ENCODE assay signal across 16 mouse cellular contexts in the genomic region with DNA sequence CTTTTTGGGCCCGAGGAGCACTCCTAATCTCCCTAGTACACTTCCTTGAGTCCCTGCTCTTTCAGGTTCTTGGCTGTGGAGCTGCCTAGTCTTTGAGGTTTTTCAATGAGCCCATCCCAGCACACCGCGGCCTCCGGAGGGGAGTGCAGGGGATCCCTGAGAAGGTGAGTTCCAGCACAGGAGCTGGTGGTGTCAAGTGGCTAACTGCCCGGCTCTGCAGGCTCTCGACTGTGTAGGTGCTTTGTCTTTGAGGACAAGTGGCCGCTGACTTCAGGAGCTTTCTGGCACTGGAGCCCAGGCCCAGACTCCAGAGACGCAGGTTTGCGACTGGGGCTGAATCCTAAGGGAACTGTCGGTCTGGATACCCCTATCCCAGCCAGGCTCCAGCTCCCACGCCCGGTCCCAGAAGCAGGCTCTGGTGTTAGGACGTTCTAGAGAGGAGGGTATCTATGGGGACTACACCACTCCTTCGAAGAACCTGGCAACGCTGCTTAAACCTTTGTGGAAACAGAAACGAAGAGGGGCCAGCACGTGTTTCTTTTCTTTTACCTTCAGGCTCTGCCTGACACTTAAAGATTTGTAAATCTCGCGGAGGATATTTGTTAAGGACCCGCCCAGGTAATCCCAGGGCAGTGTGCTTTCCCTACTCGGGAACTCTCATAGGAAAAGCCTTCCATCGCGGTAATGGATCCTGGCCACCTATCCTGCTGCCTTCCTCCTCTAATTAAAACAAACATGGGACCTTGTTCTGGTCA. TPM values are rescaled to one million over a fixed set of nuclear protein-coding genes. Genes with fewer than 3 reads are reported as not detected.
DNase-seq lines count a peak whose midpoint lies in the region; ATAC-seq and TF ChIP-seq lines count a peak whose summit lies in the region.
"Had no signal": no experiment of that assay in that cellular context is flagged by ENCODE, and none has a peak within 500 bp of the region (broad histone marks: within the 10 kb centered on the region; RNA-seq: fewer than 3 reads in every experiment).

No protein-coding gene starts in this region.

- no peak for TF ChIP-seq POLR2A in thymus, adult 2 months (IDR thresholded peaks at IDR 0.05; ENCODE audit: control insufficient read depth, extremely low read depth, insufficient read depth, low read length, poor library complexity)

- no peak overlapping the region for H3K4me3 ChIP-seq in limb, embryonic 11.5 days (ENCODE audit: low read depth, low read length)
- no peak overlapping the region; the same call in 1 of the 2 replicates for H3K4me3 ChIP-seq in limb, embryonic 10.5 days
- no peak overlapping the region for H3K4me3 ChIP-seq in embryonic facial prominence, embryonic 14.5 days (ENCODE audit: low read depth, low read length)
- 0 out of 2 replicates have a peak overlapping the region, but pooled peaks have one; percentile 8 for H3K4me3 ChIP-seq in midbrain, embryonic 13.5 days (replicated peaks)
- H3K4me3 ChIP-seq in thymus, adult 2 months (ENCODE audit: control insufficient read depth, insufficient read depth, low read length), result no peak overlapping the region

- H3K27ac ChIP-seq in limb, embryonic 11.5 days (replicated peaks; ENCODE audit: low read depth, low read length), result no peak overlapping the region
- no peak overlapping the region for H3K27ac ChIP-seq in limb, embryonic 10.5 days
- H3K27ac ChIP-seq in embryonic facial prominence, embryonic 14.5 days (replicated peaks; ENCODE audit: low read depth, low read length), result no peak overlapping the region
- no peak overlapping the region for H3K27ac ChIP-seq in midbrain, embryonic 13.5 days
- no peak overlapping the region for H3K27ac ChIP-seq in thymus, adult 2 months (ENCODE audit: control insufficient read depth, insufficient read depth, low read length)

- WGBS in limb, embryonic 11.5 days, result under 1% methylated on average over 23 of the region's 23 CpGs
- WGBS in limb, embryonic 10.5 days, result 2% methylated on average over 23 of the region's 23 CpGs
- 3% methylated on average over 23 of the region's 23 CpGs for WGBS in embryonic facial prominence, embryonic 14.5 days
- WGBS in midbrain, embryonic 13.5 days, result 2% methylated on average over 23 of the region's 23 CpGs
- 67% methylated on average over 23 of the region's 23 CpGs for WGBS in thymus, adult 2 months

- no peak for TF ChIP-seq CTCF in thymus, adult 2 months (IDR thresholded peaks at IDR 0.05; ENCODE audit: borderline replicate concordance, control insufficient read depth, extremely low read depth, insufficient read depth, low read length, poor library complexity)

- peaks cover 3% of the 10 kb centered on the region; the same call in 1 of the 2 replicates for H3K4me1 ChIP-seq in limb, embryonic 11.5 days (ENCODE audit: control insufficient read depth, insufficient read depth, low read length)
- peaks cover 12% of the 10 kb centered on the region for H3K4me1 ChIP-seq in limb, embryonic 10.5 days
- peaks cover 6% of the 10 kb centered on the region for H3K4me1 ChIP-seq in embryonic facial prominence, embryonic 14.5 days (ENCODE audit: control insufficient read depth, insufficient read depth, low read length)
- H3K4me1 ChIP-seq in midbrain, embryonic 13.5 days (replicated peaks), result peaks cover 23% of the 10 kb centered on the region
- peaks cover 8% of the 10 kb centered on the region for H3K4me1 ChIP-seq in thymus, adult 2 months (replicated peaks; ENCODE audit: control insufficient read depth, insufficient read depth, low read length)

- no peak overlapping the region for H3K9ac ChIP-seq in limb, embryonic 11.5 days (ENCODE audit: low read length)
- no peak overlapping the region for H3K9ac ChIP-seq in embryonic facial prominence, embryonic 14.5 days (ENCODE audit: low read depth, low read length)
- H3K9ac ChIP-seq in midbrain, embryonic 13.5 days (replicated peaks), result no peak overlapping the region

- DNase-seq in heart, adult 11 months, result peak; percentile 81
- DNase-seq in heart, postnatal 14 days, result no peak
- peak; percentile 47 for DNase-seq in limb, embryonic 11.5 days (ENCODE audit: low spot score)
- DNase-seq in limb, embryonic 10.5 days (ENCODE audit: low spot score), result no peak
- no peak for DNase-seq in embryonic facial prominence, embryonic 14.5 days (ENCODE audit: low spot score)
- no peak for DNase-seq in left cerebral cortex, adult 9 months (ENCODE audit: low spot score in 2 of 2)
- no peak for DNase-seq in thymus, adult 2 months
- DNase-seq: adrenal gland, postnatal 14 days; kidney, postnatal 36 days; lung, adult 2 months; thymus, postnatal 14 days had no signal

- ATAC-seq in limb, embryonic 11.5 days (ENCODE audit: insufficient number of reproducible peaks, low FRiP score, low TSS enrichment, low read depth), result no peak
- 0 out of 2 replicates have a peak, but pooled peaks have one; percentile 26 for ATAC-seq in embryonic facial prominence, embryonic 14.5 days (ENCODE audit: low read depth)
- 0 out of 2 replicates have a peak, but pooled peaks have one; percentile 18 for ATAC-seq in midbrain, embryonic 13.5 days
- ATAC-seq: Patski had no signal

- peaks cover 62% of the 10 kb centered on the region for H3K27me3 ChIP-seq in limb, embryonic 11.5 days (ENCODE audit: control insufficient read depth, insufficient read depth, low read length)
- H3K27me3 ChIP-seq in limb, embryonic 10.5 days (ENCODE audit: low read depth, poor library complexity, severe bottlenecking), result peaks cover 96% of the 10 kb centered on the region
- H3K27me3 ChIP-seq in embryonic facial prominence, embryonic 14.5 days (replicated peaks; ENCODE audit: control insufficient read depth, insufficient read depth, low read length), result peaks cover 95% of the 10 kb centered on the region
- H3K27me3 ChIP-seq in midbrain, embryonic 13.5 days, result peaks cover 95% of the 10 kb centered on the region
- peaks cover 18% of the 10 kb centered on the region for H3K27me3 ChIP-seq in thymus, adult 2 months (ENCODE audit: control insufficient read depth, insufficient read depth, low read length)
- H3K27me3 ChIP-seq: Patski had no signal

- H3K36me3 ChIP-seq in limb, embryonic 11.5 days (ENCODE audit: control insufficient read depth, insufficient read depth, low read length), result no peaks in the 10 kb centered on the region
- no peaks in the 10 kb centered on the region for H3K36me3 ChIP-seq in limb, embryonic 10.5 days
- H3K36me3 ChIP-seq in embryonic facial prominence, embryonic 14.5 days (ENCODE audit: control insufficient read depth, insufficient read depth, low read length), result no peaks in the 10 kb centered on the region
- no peaks in the 10 kb centered on the region for H3K36me3 ChIP-seq in midbrain, embryonic 13.5 days
- no peaks in the 10 kb centered on the region for H3K36me3 ChIP-seq in thymus, adult 2 months (ENCODE audit: control insufficient read depth, insufficient read depth, low read length)

- no peak overlapping the region for H3K4me2 ChIP-seq in limb, embryonic 11.5 days (ENCODE audit: low read depth, severe bottlenecking)
- no peak overlapping the region for H3K4me2 ChIP-seq in embryonic facial prominence, embryonic 14.5 days (ENCODE audit: low read depth, low read length)
- H3K4me2 ChIP-seq in midbrain, embryonic 13.5 days (replicated peaks), result peak overlapping the region; percentile 42

- H3K9me3 ChIP-seq in limb, embryonic 11.5 days (ENCODE audit: control insufficient read depth, low read length), result no peaks in the 10 kb centered on the region
- H3K9me3 ChIP-seq in limb, embryonic 10.5 days (replicated peaks), result no peaks in the 10 kb centered on the region
- H3K9me3 ChIP-seq in embryonic facial prominence, embryonic 14.5 days (ENCODE audit: control insufficient read depth, low read length), result no peaks in the 10 kb centered on the region
- H3K9me3 ChIP-seq in midbrain, embryonic 13.5 days, result no peaks in the 10 kb centered on the region

- intact Hi-C loops in heart, postnatal 14 days (cut with DNase I), result loop anchor here (10.0 kb wide), 1 partner anchor 1253 kb away; no protein-coding TSS in a partner anchor

RNA-seq across cellular contexts. Expression of a gene that starts 5.4 kb away (rescaled TPM):
- total RNA-seq in heart, postnatal 14 days (2021), result under 1 TPM in 1 of 2 experiments, not detected in 1; 0.10 TPM
- not detected in 2 replicates for polyA plus RNA-seq in limb, embryonic 11.5 days (2014; fragmentation: Nextera tagmentation; extraction: Ambion mirVana)
- not detected in 2 replicates for polyA plus RNA-seq in limb, embryonic 10.5 days (2016; fragmentation: Nextera tagmentation; extraction: Ambion mirVana)
- polyA plus RNA-seq in embryonic facial prominence, embryonic 14.5 days (2014; fragmentation: Nextera tagmentation; extraction: Ambion mirVana), result 0.13 TPM in 1 of 2 replicates, not detected in the other
- polyA plus RNA-seq in midbrain, embryonic 13.5 days (2015; fragmentation: Nextera tagmentation; extraction: Ambion mirVana), result 9.3 and 25.7 TPM in 2 replicates
- 3.9 and 4.3 TPM in 2 replicates for polyA plus RNA-seq in thymus, adult 2 months (2012; rRNA removed)
- total RNA-seq: adrenal gland, postnatal 14 days; left cerebral cortex, adult 8-10 months had no signal
- polyA plus RNA-seq: C2C12; heart, embryonic 16.5 days had no signal

Comparison
In these comparisons a context has a peak if more than half of its experiments do, and no peak if none do; other contexts are left out.
1. DNase-seq: peak in heart, adult 11 months (single experiment) and limb, embryonic 11.5 days (single experiment); none in heart, postnatal 14 days (0 of 2), limb, embryonic 10.5 days (single experiment), embryonic facial prominence, embryonic 14.5 days (single experiment), left cerebral cortex, adult 9 months (0 of 2) and thymus, adult 2 months (single experiment).